Mouse (Mus musculus) embryonic facial prominence, embryonic 10.5 days (tissue): ENCODE data around the gene Mrpl53. TPM values are rescaled to one million over a fixed set of nuclear protein-coding genes. Genes with fewer than 3 reads are reported as not detected.
A peak's percentile ranks its signal among the peaks of the same experiment; 100 is the strongest.

ENCODE experiments used
- DNase-seq: peaks from one replicate; pipeline ENCODE4 v3.0.0-alpha.2; 2017; ENCODE audit warnings: low spot score
- H3K27ac ChIP-seq: fragments of 300-500 bp; sonication (generic); replicated peaks from 2 replicates; pipeline ENCODE4 v1.5.1; 2016; ENCODE audit warnings: mild to moderate bottlenecking
- H3K27me3 ChIP-seq: fragments of 300-500 bp; sonication (generic); replicated peaks from 2 replicates; pipeline ENCODE4 v1.6.1; 2016; ENCODE audit warnings: low read depth, mild to moderate bottlenecking; ENCODE audit not compliant: poor library complexity, severe bottlenecking
- H3K36me3 ChIP-seq: fragments of 300-500 bp; sonication (generic); replicated peaks from 2 replicates; pipeline ENCODE4 v1.6.1; 2016; ENCODE audit warnings: mild to moderate bottlenecking, moderate library complexity
- H3K4me1 ChIP-seq: fragments of 300-500 bp; sonication (generic); 2 replicates; pipeline ENCODE4 v1.6.1; 2016
- H3K4me3 ChIP-seq: fragments of 300-500 bp; sonication (generic); 2 replicates; pipeline ENCODE4 v1.5.1; 2016; ENCODE audit warnings: mild to moderate bottlenecking, moderate library complexity
- H3K9me3 ChIP-seq: fragments of 300-500 bp; sonication (generic); 2 replicates; pipeline ENCODE4 v1.6.1; 2016; ENCODE audit warnings: mild to moderate bottlenecking
- WGBS: fragments of 180-500 bp; shearing (Covaris S2); methylation state at CpG from one replicate; pipeline ENCODE4 v1.1.7; 2016; 5-methylcytosine and 5-hydroxymethylcytosine counted together
- polyA plus RNA-seq: library from polyadenylated mRNA; unstranded; fragments of >200 nt; fragmentation: Nextera tagmentation; extraction: Ambion mirVana; gene quantifications from 2 replicates; pipeline ENCODE4 v1.2.1, GENCODE M21; 2016

Mrpl53 gene
- polyA plus RNA-seq, 1 experiment from 2014 or later = 145 TPM

GRCm38 (mm10) chr6:83118825-83119733, 10.2 kb downstream of the Mrpl53 start:
- 85% methylated on average over 14 of the region's 14 CpGs for WGBS
- Histone ChIP-seq H3K4me3 (peak overlapping the region; percentile 83; the same call in 1 of the 2 replicates), H3K36me3 (peaks cover 41% of the 10 kb centered on the region), H3K9me3 (no peaks in the 10 kb centered on the region), H3K4me1 (peaks cover 81% of the 10 kb centered on the region), H3K27ac (peak overlapping the region; percentile 99), H3K27me3 (no peaks in the 10 kb centered on the region)
- no peak for DNase-seq

GRCm38 (mm10) chr6:83119734-83120051, 10.9 kb downstream of the Mrpl53 start:
- Histone ChIP-seq H3K9me3 (no peaks in the 10 kb centered on the region), H3K36me3 (peaks cover 41% of the 10 kb centered on the region), H3K27me3 (no peaks in the 10 kb centered on the region), H3K4me1 (peaks cover 83% of the 10 kb centered on the region), H3K4me3 (peak overlapping the region; percentile 83), H3K27ac (peak overlapping the region; percentile 99)
- WGBS = 78% methylated on average over 7 of the region's 7 CpGs
- peak; percentile 18 for DNase-seq

DNA sequence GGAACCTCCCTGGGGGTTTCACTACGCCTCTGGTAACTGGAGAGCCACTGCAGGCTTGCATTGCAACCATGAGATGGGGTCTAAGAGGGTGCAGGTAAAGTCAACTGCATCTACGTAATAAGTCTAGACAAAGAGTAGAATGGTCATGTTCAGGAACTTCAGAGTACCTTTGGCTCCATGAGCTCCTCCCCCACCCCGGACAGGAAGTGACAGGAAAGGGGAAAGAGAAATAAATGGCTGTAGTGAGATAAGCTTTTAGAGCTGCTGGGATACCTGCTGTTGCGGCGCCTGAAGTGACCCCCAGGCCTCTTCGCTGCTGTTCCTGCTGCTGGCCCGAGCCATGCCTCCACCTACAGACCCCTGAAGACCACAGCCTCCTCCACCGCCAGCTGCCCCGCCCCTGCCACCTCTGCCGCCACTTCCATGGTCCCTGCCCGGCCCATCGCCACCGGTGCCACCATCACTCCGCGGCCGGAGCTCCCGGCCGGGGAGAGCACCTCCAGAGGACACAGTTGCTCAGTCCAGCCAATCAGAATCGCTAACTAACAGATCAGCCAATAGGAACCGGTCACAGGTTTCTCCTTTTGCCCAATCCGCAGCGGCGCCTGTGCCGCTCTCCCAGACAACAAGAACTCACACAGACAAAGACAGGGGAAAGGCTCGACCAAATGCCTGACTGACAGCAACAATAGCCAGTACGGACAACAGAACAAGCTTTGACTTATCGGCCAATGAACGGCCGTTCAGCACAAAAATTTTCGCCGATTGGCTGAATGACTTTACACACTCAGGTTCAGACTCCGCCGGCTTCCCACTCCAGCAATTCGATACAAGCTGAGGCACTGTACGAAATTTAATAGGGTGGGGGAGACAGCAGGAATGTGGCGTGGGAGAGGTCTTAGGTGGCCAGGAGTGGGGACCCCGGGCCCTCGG, 12.4 kb downstream of the Mrpl53 start, which contains the start of gene Wbp1:
Gene Wbp1, minus strand, starts transcription at position 630 of the 933 bp plus-strand sequence.
- no peaks in the 10 kb centered on the region for H3K9me3 ChIP-seq
- peaks cover 41% of the 10 kb centered on the region for H3K36me3 ChIP-seq
- H3K27ac ChIP-seq = peak within 1 kb of the TSS; percentile 99
- peak; percentile 96 for DNase-seq
- H3K4me3 ChIP-seq = peak within 1 kb of the TSS; percentile 83
- peaks cover 81% of the 10 kb centered on the region for H3K4me1 ChIP-seq
- under 1% methylated on average over 38 of the region's 38 CpGs for WGBS
- H3K27me3 ChIP-seq = no peaks in the 10 kb centered on the region

DNA sequence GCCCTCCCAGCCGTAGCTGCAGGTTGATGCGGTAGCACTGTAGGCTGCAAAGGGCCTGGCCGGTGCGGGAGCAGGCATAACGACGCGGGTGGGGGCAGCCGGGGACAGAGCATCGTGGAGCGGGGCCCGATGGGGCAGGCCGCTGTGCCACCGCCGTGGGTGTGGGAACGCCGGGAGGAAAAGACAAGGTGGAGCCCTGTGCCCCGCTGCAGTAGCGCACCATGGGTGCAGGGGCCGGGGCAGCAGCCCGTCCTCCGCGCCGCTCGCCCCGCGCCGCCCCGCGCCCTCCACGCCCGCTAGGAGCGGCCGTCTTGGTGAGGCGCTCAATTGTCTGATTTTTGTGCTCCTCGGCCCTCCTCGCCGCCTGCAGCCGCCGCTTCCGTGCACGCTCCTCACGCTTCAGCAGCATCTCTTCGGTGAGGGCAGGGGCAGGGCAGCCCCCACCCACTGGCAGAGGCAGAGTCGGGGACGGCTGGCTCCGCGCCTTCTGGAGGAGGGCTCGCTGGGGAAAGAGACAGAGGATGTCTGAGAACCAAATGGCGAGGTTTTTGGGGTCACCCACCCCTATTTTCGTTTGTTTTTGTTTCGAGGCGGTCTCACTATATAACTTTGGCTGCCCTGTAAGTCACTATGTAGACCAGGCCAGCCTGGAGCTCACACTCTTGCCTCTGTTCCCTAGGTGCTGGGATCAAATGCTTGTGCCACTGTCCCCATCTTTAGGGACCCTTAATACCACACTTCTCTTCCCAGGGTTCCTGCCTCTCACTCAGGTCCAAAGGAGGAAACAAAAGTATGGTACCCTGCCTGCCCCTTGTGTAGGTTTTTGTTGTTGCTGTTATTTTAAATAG, 13.2 kb downstream of the Mrpl53 start:
- H3K4me3 ChIP-seq = peak overlapping the region; percentile 83
- peak overlapping the region; percentile 99 for H3K27ac ChIP-seq
- WGBS = 2% methylated on average over 52 of the region's 52 CpGs
- H3K27me3 ChIP-seq = no peaks in the 10 kb centered on the region
- no peaks in the 10 kb centered on the region for H3K9me3 ChIP-seq
- DNase-seq = no peak
- H3K36me3 ChIP-seq = peaks cover 34% of the 10 kb centered on the region
- peaks cover 72% of the 10 kb centered on the region for H3K4me1 ChIP-seq

- no peak for DNase-seq
- peaks cover 63% of the 10 kb centered on the region for H3K4me1 ChIP-seq
These were observed 14.1 kb downstream of the Mrpl53 start for GRCm38 (mm10) chr6:83122961-83123360.

GRCm38 (mm10) chr6:83124851-83125312, 16.0 kb downstream of the Mrpl53 start:
- Histone ChIP-seq H3K27me3 (no peaks in the 10 kb centered on the region), H3K36me3 (peaks cover 6% of the 10 kb centered on the region), H3K4me1 (peaks cover 47% of the 10 kb centered on the region), H3K9me3 (no peaks in the 10 kb centered on the region), H3K4me3 (peak overlapping the region; percentile 83), H3K27ac (peak overlapping the region; percentile 88)
- DNase-seq = peak; percentile 93
- under 1% methylated on average over 30 of the region's 30 CpGs for WGBS

More at GRCm38 (mm10) chr6:83122961-83123360, 14.1 kb downstream of the Mrpl53 start:
- 79% methylated on average over 5 of the region's 5 CpGs for WGBS
- Histone ChIP-seq H3K27me3 (no peaks in the 10 kb centered on the region), H3K27ac (peak overlapping the region; percentile 99; the same call in 1 of the 2 replicates), H3K9me3 (no peaks in the 10 kb centered on the region), H3K36me3 (peaks cover 26% of the 10 kb centered on the region), H3K4me3 (peak overlapping the region; percentile 83)

- no peak for DNase-seq
These were observed 16.5 kb downstream of the Mrpl53 start, which contains the start of gene Ino80b for GRCm38 (mm10) chr6:83125331-83125730. TSS of gene Ino80b (minus strand) at chr6:83125431.

GRCm38 (mm10) chr6:83127419-83127818, 18.6 kb downstream of the Mrpl53 start:
- no peak for DNase-seq
- H3K4me3 ChIP-seq = no peak overlapping the region
- H3K9me3 ChIP-seq = no peaks in the 10 kb centered on the region
- WGBS = 96% methylated on average over 5 of the region's 5 CpGs
- H3K36me3 ChIP-seq = 0 out of 2 replicates have a peak, but pooled peaks cover 3% of the 10 kb centered on the region
- H3K27ac ChIP-seq = no peak overlapping the region
- H3K27me3 ChIP-seq = no peaks in the 10 kb centered on the region
- peaks cover 29% of the 10 kb centered on the region for H3K4me1 ChIP-seq

More at GRCm38 (mm10) chr6:83125331-83125730, 16.5 kb downstream of the Mrpl53 start, which contains the start of gene Ino80b:
- Histone ChIP-seq H3K27me3 (no peaks in the 10 kb centered on the region), H3K36me3 (0 out of 2 replicates have a peak, but pooled peaks cover 3% of the 10 kb centered on the region), H3K4me1 (peaks cover 42% of the 10 kb centered on the region), H3K27ac (peak within 1 kb of the TSS; percentile 88), H3K9me3 (no peaks in the 10 kb centered on the region), H3K4me3 (peak within 1 kb of the TSS; percentile 83)
- WGBS = 28% methylated on average over 5 of the region's 5 CpGs

DNA sequence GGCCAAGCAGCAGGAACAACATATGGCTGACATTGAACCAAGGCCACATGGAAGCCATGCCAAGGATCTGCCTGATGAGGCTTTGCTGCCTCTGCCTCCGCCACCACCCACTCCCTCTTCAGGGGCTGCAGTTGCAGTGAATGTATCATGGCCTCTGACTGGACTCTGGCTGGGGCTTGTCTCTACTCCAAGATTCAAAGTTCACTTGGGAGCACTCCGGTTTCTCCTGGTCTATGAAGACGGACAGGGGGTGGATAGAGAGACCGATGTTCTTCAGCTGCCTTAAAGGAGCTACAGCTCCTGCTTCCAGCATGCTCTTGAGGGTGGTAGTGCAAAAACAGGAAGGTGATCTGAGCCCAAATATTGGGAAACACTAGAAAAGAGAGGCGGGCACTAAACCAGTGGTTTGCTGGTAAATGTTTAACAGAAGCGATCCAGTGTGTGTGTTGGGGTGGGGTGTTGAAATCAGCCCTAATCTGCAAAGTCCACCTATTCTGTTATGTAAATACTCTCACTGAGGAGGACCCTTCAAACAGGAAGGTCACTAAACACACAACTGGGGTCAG, 22.7 kb downstream of the Mrpl53 start:
- H3K36me3 ChIP-seq = no peaks in the 10 kb centered on the region; the same call in 1 of the 2 replicates
- H3K9me3 ChIP-seq = no peaks in the 10 kb centered on the region
- H3K4me1 ChIP-seq = peaks cover 30% of the 10 kb centered on the region
- no peak for DNase-seq
- no peak overlapping the region for H3K4me3 ChIP-seq
- H3K27ac ChIP-seq = no peak overlapping the region
- 84% methylated on average over 6 of the region's 6 CpGs for WGBS
- peaks cover 14% of the 10 kb centered on the region for H3K27me3 ChIP-seq

DNA sequence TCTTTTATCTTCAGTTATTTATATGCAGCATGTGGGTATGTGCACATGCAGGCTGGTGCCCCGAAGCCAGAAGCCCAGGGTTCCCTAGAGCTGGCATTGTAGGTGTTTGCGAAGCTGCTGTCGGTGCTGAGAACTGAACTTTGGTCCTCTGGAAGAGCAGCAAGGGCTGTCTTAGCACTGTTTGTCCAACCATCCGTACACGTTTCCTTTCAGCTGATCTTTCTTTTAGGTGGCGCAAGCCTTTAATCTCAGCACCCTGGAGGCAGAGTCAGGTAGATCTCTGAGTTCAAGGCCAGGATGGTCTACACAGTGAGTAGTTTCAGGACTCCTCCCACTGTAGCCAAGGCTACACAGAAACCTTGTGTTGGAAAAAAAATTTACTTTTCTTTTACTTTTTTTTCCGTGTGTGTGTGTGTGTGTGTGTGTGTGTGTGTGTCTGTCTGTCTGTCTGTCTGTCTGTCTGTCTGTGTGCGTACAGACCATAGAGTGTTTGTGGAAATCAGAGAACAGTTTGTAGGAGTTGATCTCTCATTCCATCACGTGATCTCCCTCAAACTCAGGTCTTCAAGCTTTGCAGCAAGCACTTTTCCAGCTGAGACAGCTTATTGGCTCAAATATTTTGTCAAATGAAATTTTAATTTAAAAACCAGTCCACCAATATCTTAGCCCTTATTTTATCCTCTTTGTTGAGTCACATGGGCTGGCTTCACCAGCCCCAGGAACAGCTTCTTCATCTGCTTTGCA, 23.5 kb downstream of the Mrpl53 start:
- WGBS = 92% methylated on average over 9 of the region's 9 CpGs
- no peak overlapping the region for H3K27ac ChIP-seq
- no peaks in the 10 kb centered on the region; the same call in 1 of the 2 replicates for H3K36me3 ChIP-seq
- peaks cover 14% of the 10 kb centered on the region for H3K27me3 ChIP-seq
- no peaks in the 10 kb centered on the region for H3K9me3 ChIP-seq
- peaks cover 38% of the 10 kb centered on the region for H3K4me1 ChIP-seq
- no peak for DNase-seq
- no peak overlapping the region for H3K4me3 ChIP-seq

- DNase-seq = no peak
- Histone ChIP-seq H3K36me3 (no peaks in the 10 kb centered on the region; the same call in 1 of the 2 replicates), H3K4me1 (peaks cover 57% of the 10 kb centered on the region), H3K27ac (no peak overlapping the region), H3K27me3 (peaks cover 14% of the 10 kb centered on the region), H3K4me3 (no peak overlapping the region), H3K9me3 (no peaks in the 10 kb centered on the region)
- WGBS = 71% methylated on average over 3 of the region's 3 CpGs
These were observed 25.4 kb downstream of the Mrpl53 start for GRCm38 (mm10) chr6:83134226-83134625.
